Mouse (Mus musculus): ENCODE data around the gene Setd1a.
"Not testable (repeated sequence)": the region's sequence is repeated elsewhere in the genome, so short reads cannot be mapped to it uniquely, and the experiment has no call there.

Setd1a gene

GRCm38 (mm10) chr7:127776426-127776825 lies at the start of gene Setd1a:
Gene Setd1a, plus strand, starts transcription at chr7:127776670.
- DNase-seq (ENCODE audit: inconsistent ontology term): peak; percentile 95

DNA sequence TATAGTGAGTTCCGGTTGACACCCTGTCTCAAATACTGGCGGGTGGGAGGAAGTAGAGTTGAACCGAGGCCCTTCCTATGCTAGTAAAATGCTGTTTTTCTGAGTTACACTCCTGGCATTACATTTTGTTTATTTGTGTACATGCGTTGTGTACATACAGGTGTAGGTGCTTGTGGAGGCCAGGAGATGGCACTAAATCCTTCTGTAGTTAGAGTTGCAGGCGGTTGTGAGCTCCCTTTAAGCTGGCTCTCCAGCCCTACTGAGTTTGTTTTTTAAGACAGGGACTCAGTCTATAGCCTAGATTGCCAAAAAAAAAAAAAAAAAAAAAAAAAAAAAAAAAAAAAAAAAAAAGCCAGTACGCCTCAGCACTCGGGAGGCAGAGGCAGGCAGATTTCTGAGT lies 48.6 kb upstream of the Setd1a start:
- DNase-seq (ENCODE audit: inconsistent ontology term): no peak

DNA sequence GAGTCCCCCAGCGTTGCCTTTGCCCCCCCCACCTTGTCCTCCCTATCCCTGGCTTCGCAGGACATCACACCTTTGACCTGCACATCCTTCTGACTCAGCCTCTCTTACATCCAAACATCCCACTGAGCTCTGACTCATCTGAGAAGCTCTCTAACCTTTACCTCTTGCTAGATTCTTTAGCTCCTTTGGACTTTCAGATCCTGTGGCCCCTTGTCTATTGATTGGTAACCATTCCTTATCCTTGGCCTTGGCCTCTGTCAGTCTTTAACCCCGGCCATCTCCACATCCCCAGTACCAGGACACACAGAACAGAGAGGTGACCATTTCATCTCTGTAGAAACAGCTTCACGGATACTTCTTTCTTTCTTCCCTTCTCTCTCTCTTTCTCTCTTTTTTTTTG lies 46.3 kb upstream of the Setd1a start:
- DNase-seq (ENCODE audit: inconsistent ontology term): no peak

- DNase-seq (ENCODE audit: inconsistent ontology term): not testable (repeated sequence)
These were observed 44.4 kb upstream of the Setd1a start, which contains the start of gene Ctf2 for GRCm38 (mm10) chr7:127732066-127732465. Gene Ctf2, minus strand, starts transcription at chr7:127732166.

- DNase-seq (ENCODE audit: inconsistent ontology term): peak; percentile 86
These were observed 32.0 kb upstream of the Setd1a start, which contains the start of gene Fbxl19 for GRCm38 (mm10) chr7:127744366-127745045. Gene Fbxl19, plus strand, starts transcription at chr7:127744543.

DNA sequence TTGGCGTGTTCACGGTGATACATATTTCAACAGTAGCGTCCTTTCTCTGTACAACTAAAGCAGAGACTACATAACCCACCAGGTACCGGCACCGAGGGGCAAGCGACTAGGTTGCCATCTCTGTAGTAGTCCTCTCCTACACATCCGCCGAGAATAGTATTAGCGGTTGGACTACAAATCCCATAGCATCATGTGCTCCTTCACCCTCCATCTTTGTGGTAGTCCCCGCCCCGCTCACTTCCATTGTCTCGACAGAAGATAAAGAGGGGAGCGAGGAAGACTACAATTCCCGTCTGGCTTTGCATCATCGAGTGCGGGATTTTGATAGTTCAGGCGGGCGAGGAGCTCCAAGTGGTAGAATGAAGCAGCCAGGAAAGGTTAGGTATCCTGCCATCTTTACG lies 31.2 kb upstream of the Setd1a start:
- DNase-seq (ENCODE audit: inconsistent ontology term): peak; percentile 98

- peak; percentile 99 for DNase-seq (ENCODE audit: inconsistent ontology term)
These were observed 30.6 kb upstream of the Setd1a start for GRCm38 (mm10) chr7:127745652-127746493.

GRCm38 (mm10) chr7:127746494-127747491 lies 29.7 kb upstream of the Setd1a start:
- DNase-seq (ENCODE audit: inconsistent ontology term): peak; percentile 37

DNA sequence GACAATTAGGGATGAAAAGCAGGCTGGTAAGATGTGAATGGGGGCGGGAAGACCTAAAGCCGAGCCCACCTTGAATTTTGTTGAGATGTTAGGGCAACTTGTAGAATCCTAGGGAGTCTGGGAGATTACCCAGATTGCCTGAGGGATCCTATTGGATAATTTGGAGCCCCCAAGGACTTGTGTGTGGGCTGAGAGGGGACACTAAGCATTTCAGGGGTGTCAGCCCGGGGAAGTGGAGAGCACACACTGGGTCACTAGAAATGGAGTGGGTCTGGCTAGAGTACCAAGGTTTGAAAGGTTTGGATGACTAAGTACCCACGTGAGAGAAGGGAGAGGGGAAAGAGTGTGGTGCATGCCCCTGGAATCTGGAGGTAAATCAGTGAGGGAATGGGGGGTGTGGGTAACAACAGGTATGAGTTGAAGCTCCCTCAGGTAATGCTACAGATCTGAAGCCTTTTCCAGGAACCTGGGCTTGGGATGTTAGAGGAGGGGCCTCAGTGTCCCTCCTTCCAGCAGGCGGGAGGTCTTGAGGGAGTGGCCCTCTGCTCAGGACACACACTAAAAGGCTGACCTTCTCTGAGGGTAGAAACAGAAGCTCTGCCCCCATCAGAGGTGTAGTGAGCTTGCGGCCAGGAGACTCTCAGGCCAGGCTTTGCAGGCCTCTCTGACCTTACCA lies 28.8 kb upstream of the Setd1a start:
- DNase-seq (ENCODE audit: inconsistent ontology term): no peak

DNA sequence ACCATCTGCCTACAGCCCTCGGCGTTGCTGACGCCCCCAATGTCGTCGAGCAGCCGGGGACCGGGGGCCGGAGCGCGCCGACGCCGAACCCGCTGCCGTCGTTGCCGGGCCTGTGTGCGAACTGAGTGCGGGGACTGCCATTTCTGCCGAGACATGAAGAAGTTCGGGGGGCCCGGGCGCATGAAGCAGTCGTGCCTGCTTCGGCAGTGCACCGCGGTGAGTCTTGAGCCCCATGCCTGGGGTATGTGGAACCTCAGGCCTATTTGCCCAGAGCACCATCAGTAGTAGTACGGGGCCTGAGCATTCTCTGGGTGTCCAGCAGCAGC lies 28.3 kb upstream of the Setd1a start:
- no peak for DNase-seq (ENCODE audit: inconsistent ontology term)

DNA sequence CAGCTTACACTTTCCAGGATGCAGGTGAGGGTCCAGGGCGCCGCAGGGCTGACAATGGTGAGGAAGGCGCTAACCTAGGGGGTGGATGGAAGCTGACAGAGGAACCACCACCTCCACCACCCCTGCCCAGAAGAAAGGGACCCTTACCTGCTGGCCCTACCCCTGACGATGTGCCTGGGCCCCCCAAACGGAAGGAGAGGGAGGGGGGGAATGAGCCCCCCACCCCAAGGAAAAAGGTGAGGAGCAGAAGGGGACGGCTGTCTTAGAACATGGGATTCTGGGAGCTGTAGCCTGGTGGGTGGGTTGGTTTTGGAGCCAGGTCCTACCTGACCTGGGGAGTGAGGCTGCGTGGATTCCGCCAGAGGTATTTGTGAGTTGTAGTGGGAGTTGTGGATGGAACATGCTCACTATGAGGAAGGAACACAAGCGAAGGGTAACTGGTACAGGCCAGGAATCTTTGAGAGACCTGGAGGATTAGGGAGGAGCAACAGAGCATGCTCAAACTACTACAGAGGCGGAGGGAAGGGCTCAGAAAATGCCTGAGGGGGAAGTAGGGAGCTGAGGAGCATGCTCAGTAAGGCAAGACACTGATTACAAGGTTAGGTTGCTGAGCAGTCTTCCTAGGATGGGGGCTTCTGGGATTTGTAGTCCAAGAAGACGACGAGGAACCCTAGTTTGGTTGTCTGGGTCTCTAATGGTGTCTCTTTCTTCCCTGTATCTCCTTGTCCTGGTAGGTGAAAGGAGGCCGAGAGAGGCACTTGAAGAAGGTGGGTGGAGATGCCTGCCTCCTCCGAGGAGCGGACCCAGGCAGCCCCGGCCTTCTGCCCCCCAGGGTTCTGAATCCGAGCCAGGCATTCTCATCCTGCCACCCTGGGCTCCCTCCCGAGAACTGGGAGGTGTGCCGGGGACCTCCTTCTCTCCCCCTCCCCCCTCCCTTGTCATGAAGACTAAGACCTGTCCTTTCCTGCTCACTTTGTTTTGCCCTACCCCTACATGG lies 26.0 kb upstream of the Setd1a start:
- DNase-seq (ENCODE audit: inconsistent ontology term): no peak

DNA sequence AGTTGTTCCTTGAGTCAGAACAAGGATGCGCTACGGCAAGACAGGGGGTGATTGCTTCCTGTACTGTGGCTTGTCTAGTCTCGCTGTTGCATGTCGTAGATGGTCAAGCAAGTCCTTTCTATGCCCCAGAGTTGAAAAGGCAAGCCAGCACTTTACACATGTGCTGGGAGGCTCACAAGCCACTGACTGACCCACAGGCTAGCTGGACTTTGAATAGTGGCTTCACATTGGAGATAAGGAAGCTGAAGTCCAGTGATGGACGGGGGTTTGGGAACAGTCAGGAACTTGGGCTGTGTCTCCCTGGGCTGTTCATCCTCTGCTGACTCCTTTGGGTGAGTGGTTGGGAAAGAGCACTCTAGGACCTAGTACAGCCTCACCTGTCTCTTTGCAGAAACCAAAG lies 24.9 kb upstream of the Setd1a start:
- DNase-seq (ENCODE audit: inconsistent ontology term): no peak

DNA sequence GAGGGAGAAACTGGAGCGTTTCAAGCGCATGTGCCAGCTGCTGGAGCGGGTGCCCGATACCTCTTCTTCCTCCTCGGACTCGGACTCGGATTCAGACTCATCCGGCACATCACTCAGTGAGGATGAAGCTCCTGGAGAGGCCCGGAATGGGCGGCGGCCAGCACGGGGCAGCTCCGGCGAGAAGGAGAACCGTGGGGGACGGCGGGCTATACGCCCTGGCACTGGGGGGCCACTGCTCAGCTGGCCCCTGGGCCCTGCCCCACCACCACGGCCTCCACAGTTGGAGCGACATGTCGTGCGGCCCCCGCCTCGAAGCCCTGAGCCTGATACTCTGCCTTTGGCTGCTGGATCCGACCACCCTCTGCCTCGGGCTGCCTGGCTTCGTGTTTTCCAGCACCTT lies 24.4 kb upstream of the Setd1a start:
- DNase-seq (ENCODE audit: inconsistent ontology term): no peak

DNA sequence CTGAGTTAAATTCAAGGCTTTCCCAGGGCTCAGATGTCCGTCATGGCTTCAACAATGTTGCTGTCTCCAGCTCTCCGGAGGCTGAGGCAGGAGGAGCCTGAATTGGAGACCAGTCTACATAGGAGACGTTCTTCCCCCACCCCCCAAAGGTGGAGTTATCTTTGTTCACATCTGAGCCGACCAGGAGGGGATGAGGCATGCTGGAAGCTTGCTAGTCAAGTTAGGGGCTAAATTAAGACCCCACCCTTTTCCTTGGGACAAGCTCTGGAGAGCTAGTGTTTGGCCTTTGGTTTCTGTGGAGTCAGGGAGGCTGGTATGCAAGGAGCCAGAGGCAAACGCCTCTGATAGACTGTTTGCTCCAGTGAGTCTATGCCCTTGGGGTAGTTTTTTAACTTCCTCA lies 23.3 kb upstream of the Setd1a start:
- no peak for DNase-seq (ENCODE audit: inconsistent ontology term)

DNA sequence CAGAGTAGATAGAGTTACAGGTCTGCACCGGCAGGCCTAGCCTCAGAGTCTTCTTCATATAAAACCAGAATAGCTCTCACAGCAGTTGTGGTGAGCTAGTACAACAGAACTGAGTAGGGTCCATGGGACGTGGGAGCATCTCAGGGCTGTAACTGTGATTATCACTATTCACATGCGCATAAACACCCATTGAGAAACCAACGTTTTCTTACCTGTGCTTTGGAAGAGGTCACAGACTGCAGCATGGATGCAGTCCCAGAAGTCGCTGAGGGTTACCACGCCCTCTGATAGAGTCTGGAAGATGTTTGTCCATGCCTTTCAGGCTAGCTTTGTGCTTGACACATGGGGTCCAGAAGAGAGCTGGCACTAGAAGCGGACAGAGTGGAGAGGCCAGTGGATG lies 22.7 kb upstream of the Setd1a start:
- no peak for DNase-seq (ENCODE audit: inconsistent ontology term)

DNA sequence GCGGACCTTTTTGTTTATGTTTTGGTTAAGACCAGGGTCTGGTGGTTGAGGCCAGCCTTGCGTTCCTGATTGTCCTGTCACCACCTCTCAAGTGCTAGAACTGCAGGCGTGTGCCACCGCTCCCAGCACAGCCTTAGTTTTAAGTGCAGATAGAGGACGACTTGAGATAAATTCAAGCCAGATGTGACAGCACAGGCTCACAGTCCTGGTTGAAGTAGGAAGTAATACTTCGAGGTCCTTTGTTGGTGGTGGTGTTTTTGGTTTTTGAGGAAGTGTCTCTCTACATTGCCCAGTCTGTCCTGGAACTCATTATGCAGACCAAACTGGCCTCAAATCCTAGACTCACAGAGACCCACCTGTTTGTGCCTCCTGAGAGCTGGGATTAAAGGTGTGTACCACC lies 16.8 kb upstream of the Setd1a start:
- no peak for DNase-seq (ENCODE audit: inconsistent ontology term)

DNA sequence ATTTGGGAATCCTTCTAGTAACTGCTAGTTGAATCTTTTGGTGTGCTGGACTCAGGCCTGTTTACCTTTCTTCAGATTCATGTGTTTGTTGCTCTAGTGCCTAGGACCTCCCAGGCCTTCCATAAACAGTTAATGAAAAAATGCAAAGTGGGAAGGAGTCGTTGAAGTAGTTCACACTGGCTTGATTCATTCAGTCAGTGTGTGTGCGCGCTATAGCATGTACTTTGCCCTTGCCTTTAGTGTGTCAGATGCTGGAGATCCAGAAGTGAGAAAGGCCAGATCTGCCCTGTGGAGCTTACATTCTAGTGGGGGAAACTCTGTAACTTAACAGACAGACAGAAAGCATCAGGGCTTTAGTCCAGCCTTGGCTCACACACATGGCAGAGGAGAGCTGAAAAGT lies 16.0 kb upstream of the Setd1a start:
- no peak for DNase-seq (ENCODE audit: inconsistent ontology term)

- DNase-seq (ENCODE audit: inconsistent ontology term): peak; percentile 56
These were observed 15.4 kb upstream of the Setd1a start for GRCm38 (mm10) chr7:127761026-127761425.

GRCm38 (mm10) chr7:127763642-127764041 lies 12.8 kb upstream of the Setd1a start:
- DNase-seq (ENCODE audit: inconsistent ontology term): no peak

GRCm38 (mm10) chr7:127765756-127766155 lies 10.7 kb upstream of the Setd1a start:
- DNase-seq (ENCODE audit: inconsistent ontology term): no peak
